Mouse (Mus musculus): ENCODE results near the gene Nek10.
"Not testable (repeated sequence)": the region's sequence is repeated elsewhere in the genome, so short reads cannot be mapped to it uniquely, and the experiment has no call there.

Nek10 gene

GRCm38 (mm10) chr14:14803115-14803514 is at the start of gene Nek10:
TSS of gene Nek10 (plus strand) at chr14:14803415.
- not testable (repeated sequence) for DNase-seq

- DNase-seq, result no peak
Measured at GRCm38 (mm10) chr14:14781169-14781568, 22.0 kb upstream of the Nek10 start.

- no peak for DNase-seq
Measured at GRCm38 (mm10) chr14:14784223-14784622, 19.0 kb upstream of the Nek10 start.

GRCm38 (mm10) chr14:14786979-14787378 is 16.2 kb upstream of the Nek10 start:
- no peak for DNase-seq

- no peak for DNase-seq
Measured at GRCm38 (mm10) chr14:14789840-14790470, 13.3 kb upstream of the Nek10 start.

GRCm38 (mm10) chr14:14799861-14800260 is 3.4 kb upstream of the Nek10 start:
- DNase-seq, result no peak

- no peak for DNase-seq
Measured at GRCm38 (mm10) chr14:14800332-14800731, 2.9 kb upstream of the Nek10 start.

- DNase-seq, result no peak
Measured at GRCm38 (mm10) chr14:14800810-14801209, 2.4 kb upstream of the Nek10 start.

GRCm38 (mm10) chr14:14803921-14804517 is 804 bp downstream of the Nek10 start:
- no peak for DNase-seq

- no peak for DNase-seq
Measured at GRCm38 (mm10) chr14:14804518-14805212, 1.4 kb downstream of the Nek10 start.

GRCm38 (mm10) chr14:14832520-14833240 is 29.5 kb downstream of the Nek10 start:
- DNase-seq, result peak; percentile 75

- no peak for DNase-seq
Measured at GRCm38 (mm10) chr14:14833498-14833897, 30.3 kb downstream of the Nek10 start.

GRCm38 (mm10) chr14:14834266-14834665 is 31.1 kb downstream of the Nek10 start:
- DNase-seq, result no peak

- peak in 1 of 2 experiments; percentile 22 for DNase-seq
Measured at GRCm38 (mm10) chr14:14837627-14838026, 34.4 kb downstream of the Nek10 start.

GRCm38 (mm10) chr14:14838109-14838508 is 34.9 kb downstream of the Nek10 start:
- peak; percentile 44 to 59 for DNase-seq

GRCm38 (mm10) chr14:14842734-14843530 is 39.7 kb downstream of the Nek10 start:
- no peak for DNase-seq

GRCm38 (mm10) chr14:14852838-14853237 is 49.6 kb downstream of the Nek10 start:
- DNase-seq, result peak in 1 of 2 experiments; percentile 23

GRCm38 (mm10) chr14:14860331-14860730 is 57.1 kb downstream of the Nek10 start:
- no peak for DNase-seq

- peak; percentile 81 to 89 for DNase-seq
Measured at GRCm38 (mm10) chr14:14863690-14864356, 60.6 kb downstream of the Nek10 start.

GRCm38 (mm10) chr14:14869239-14869638 is 66.0 kb downstream of the Nek10 start:
- no peak for DNase-seq

GRCm38 (mm10) chr14:14870059-14870458 is 66.8 kb downstream of the Nek10 start:
- DNase-seq, result no peak

- no peak for DNase-seq
Measured at GRCm38 (mm10) chr14:14870463-14870862, 67.2 kb downstream of the Nek10 start.

Data from cerebellum, postnatal 36 days (tissue).